Mouse (Mus musculus): ENCODE results near the gene Gm10770. TPM values are rescaled to one million over a fixed set of nuclear protein-coding genes. Genes with fewer than 3 reads are reported as not detected.
A peak's percentile ranks its signal among the peaks of the same experiment; 100 is the strongest.
"Not testable (repeated sequence)": the region's sequence is repeated elsewhere in the genome, so short reads cannot be mapped to it uniquely, and the experiment has no call there.

Gm10770 gene
- not detected in 2 replicates for polyA plus RNA-seq (2016; fragmentation: Nextera tagmentation; extraction: Ambion mirVana)

- not testable (repeated sequence) for H3K27ac ChIP-seq; H3K4me1 ChIP-seq (replicated peaks); H3K9ac ChIP-seq (replicated peaks); ATAC-seq (ENCODE audit: insufficient number of reproducible peaks, insufficient read depth, low FRiP score, low TSS enrichment, low read depth); H3K36me3 ChIP-seq; H3K4me2 ChIP-seq; H3K27me3 ChIP-seq; H3K4me3 ChIP-seq (replicated peaks)
- H3K9me3 ChIP-seq = peaks cover 11% of the 10 kb centered on the region
- WGBS = 82% methylated on average over 4 of the region's 4 CpGs
These were observed at the start of gene Gm10770 for GRCm38 (mm10) chr2:150179579-150179978. Gm10770 (minus strand) TSS chr2:150179679.

- ATAC-seq (ENCODE audit: insufficient number of reproducible peaks, insufficient read depth, low FRiP score, low TSS enrichment, low read depth); H3K4me1 ChIP-seq (replicated peaks); H3K4me3 ChIP-seq (replicated peaks); H3K9ac ChIP-seq (replicated peaks); H3K36me3 ChIP-seq; H3K9me3 ChIP-seq; H3K4me2 ChIP-seq; H3K27me3 ChIP-seq; H3K27ac ChIP-seq: not testable (repeated sequence)
These were observed 43.8 kb upstream of the Gm10770 start for GRCm38 (mm10) chr2:150223263-150223662.

GRCm38 (mm10) chr2:150218363-150218725 is 38.9 kb upstream of the Gm10770 start:
- H3K4me1 ChIP-seq (replicated peaks); H3K9me3 ChIP-seq; H3K36me3 ChIP-seq; H3K27me3 ChIP-seq; ATAC-seq (ENCODE audit: insufficient number of reproducible peaks, insufficient read depth, low FRiP score, low TSS enrichment, low read depth); H3K27ac ChIP-seq: not testable (repeated sequence)
- 11% methylated on average over 4 of the region's 4 CpGs for WGBS
- H3K9ac ChIP-seq (replicated peaks) = peak overlapping the region; percentile 44; the same call in 1 of the 2 replicates
- peak overlapping the region; percentile 47 for H3K4me3 ChIP-seq (replicated peaks)
- H3K4me2 ChIP-seq = peak overlapping the region; percentile 52

GRCm38 (mm10) chr2:150217600-150218362 is 38.3 kb upstream of the Gm10770 start, which contains the start of gene Zfp937:
Zfp937 (plus strand) TSS chr2:150218073.
- H3K9ac ChIP-seq (replicated peaks) = peak within 1 kb of the TSS; percentile 44; the same call in 1 of the 2 replicates
- H3K27ac ChIP-seq; H3K27me3 ChIP-seq; H3K4me1 ChIP-seq (replicated peaks); H3K9me3 ChIP-seq; H3K36me3 ChIP-seq: not testable (repeated sequence)
- peak within 1 kb of the TSS; percentile 47 for H3K4me3 ChIP-seq (replicated peaks)
- under 1% methylated on average over 15 of the region's 15 CpGs for WGBS
- H3K4me2 ChIP-seq = peak within 1 kb of the TSS; percentile 52
- peak; percentile 100 for ATAC-seq (ENCODE audit: insufficient number of reproducible peaks, insufficient read depth, low FRiP score, low TSS enrichment, low read depth)

- not testable (repeated sequence) for H3K4me1 ChIP-seq (replicated peaks); H3K4me3 ChIP-seq (replicated peaks); H3K36me3 ChIP-seq; H3K9ac ChIP-seq (replicated peaks); ATAC-seq (ENCODE audit: insufficient number of reproducible peaks, insufficient read depth, low FRiP score, low TSS enrichment, low read depth); H3K27me3 ChIP-seq; H3K4me2 ChIP-seq; H3K27ac ChIP-seq
- H3K9me3 ChIP-seq = peaks cover 11% of the 10 kb centered on the region; the same call in 1 of the 2 replicates
- WGBS = 78% methylated on average over 7 of the region's 7 CpGs
These were observed 2.1 kb upstream of the Gm10770 start, which contains the start of gene Gm14139 for GRCm38 (mm10) chr2:150181570-150181999. Gm14139 (plus strand) TSS chr2:150181755.

- H3K27me3 ChIP-seq; H3K4me3 ChIP-seq (replicated peaks); H3K4me1 ChIP-seq (replicated peaks); H3K27ac ChIP-seq; H3K36me3 ChIP-seq; H3K4me2 ChIP-seq; H3K9ac ChIP-seq (replicated peaks); ATAC-seq (ENCODE audit: insufficient number of reproducible peaks, insufficient read depth, low FRiP score, low TSS enrichment, low read depth): not testable (repeated sequence)
- H3K9me3 ChIP-seq = peaks cover 11% of the 10 kb centered on the region; the same call in 1 of the 2 replicates
These were observed 1.6 kb upstream of the Gm10770 start for GRCm38 (mm10) chr2:150181046-150181445.

- no peak overlapping the region for H3K27ac ChIP-seq
- no peaks in the 10 kb centered on the region for H3K4me1 ChIP-seq (replicated peaks)
- H3K4me2 ChIP-seq = no peak overlapping the region
- no peak for ATAC-seq (ENCODE audit: insufficient number of reproducible peaks, insufficient read depth, low FRiP score, low TSS enrichment, low read depth)
- H3K27me3 ChIP-seq = no peaks in the 10 kb centered on the region
- H3K9ac ChIP-seq (replicated peaks) = no peak overlapping the region
- no peak overlapping the region for H3K4me3 ChIP-seq (replicated peaks)
- peaks cover 11% of the 10 kb centered on the region for H3K9me3 ChIP-seq
- H3K36me3 ChIP-seq = no peaks in the 10 kb centered on the region
These were observed 5.6 kb downstream of the Gm10770 start for GRCm38 (mm10) chr2:150173833-150174232.

- Histone ChIP-seq H3K4me1 (replicated peaks) (no peaks in the 10 kb centered on the region), H3K27ac (no peak overlapping the region), H3K9ac (replicated peaks) (no peak overlapping the region), H3K36me3 (no peaks in the 10 kb centered on the region), H3K9me3 (no peaks in the 10 kb centered on the region), H3K4me2 (no peak overlapping the region), H3K4me3 (replicated peaks) (no peak overlapping the region), H3K27me3 (no peaks in the 10 kb centered on the region)
- ATAC-seq (ENCODE audit: insufficient number of reproducible peaks, insufficient read depth, low FRiP score, low TSS enrichment, low read depth) = no peak
These were observed 12.8 kb downstream of the Gm10770 start for GRCm38 (mm10) chr2:150166703-150167102.

- Histone ChIP-seq H3K4me1 (replicated peaks) (peaks cover 7% of the 10 kb centered on the region), H3K9me3 (no peaks in the 10 kb centered on the region), H3K27ac (peak within 1 kb of the TSS; percentile 82), H3K4me3 (replicated peaks) (peak within 1 kb of the TSS; percentile 72), H3K36me3 (peaks cover 10% of the 10 kb centered on the region), H3K9ac (replicated peaks) (peak within 1 kb of the TSS; percentile 82), H3K27me3 (no peaks in the 10 kb centered on the region), H3K4me2 (peak within 1 kb of the TSS; percentile 63)
- peak; percentile 100 for ATAC-seq (ENCODE audit: insufficient number of reproducible peaks, insufficient read depth, low FRiP score, low TSS enrichment, low read depth)
- 0% methylated on average over 13 of the region's 13 CpGs for WGBS
These were observed 43.0 kb downstream of the Gm10770 start, which contains the start of gene Zfp120 for GRCm38 (mm10) chr2:150136435-150136897. Zfp120 (minus strand) TSS chr2:150136708.

- Histone ChIP-seq H3K36me3 (peaks cover 26% of the 10 kb centered on the region), H3K9ac (replicated peaks) (no peak overlapping the region), H3K4me1 (replicated peaks) (peaks cover 7% of the 10 kb centered on the region), H3K4me3 (replicated peaks) (no peak overlapping the region), H3K9me3 (peaks cover 21% of the 10 kb centered on the region; the same call in 1 of the 2 replicates), H3K4me2 (no peak overlapping the region), H3K27ac (no peak overlapping the region), H3K27me3 (no peaks in the 10 kb centered on the region)
- no peak for ATAC-seq (ENCODE audit: insufficient number of reproducible peaks, insufficient read depth, low FRiP score, low TSS enrichment, low read depth)
- 77% methylated on average over 2 of the region's 2 CpGs for WGBS
These were observed 46.7 kb downstream of the Gm10770 start for GRCm38 (mm10) chr2:150132773-150133172.

GRCm38 (mm10) chr2:150132002-150132401 is 47.5 kb downstream of the Gm10770 start:
- 94% methylated on average over 1 of the region's 1 CpGs for WGBS
- not testable (repeated sequence) for H3K4me3 ChIP-seq (replicated peaks); H3K9ac ChIP-seq (replicated peaks); H3K4me1 ChIP-seq (replicated peaks); H3K27ac ChIP-seq; H3K27me3 ChIP-seq; ATAC-seq (ENCODE audit: insufficient number of reproducible peaks, insufficient read depth, low FRiP score, low TSS enrichment, low read depth); H3K4me2 ChIP-seq
- H3K36me3 ChIP-seq = peaks cover 28% of the 10 kb centered on the region
- peaks cover 25% of the 10 kb centered on the region; the same call in 1 of the 2 replicates for H3K9me3 ChIP-seq
